In the genomic region with DNA sequence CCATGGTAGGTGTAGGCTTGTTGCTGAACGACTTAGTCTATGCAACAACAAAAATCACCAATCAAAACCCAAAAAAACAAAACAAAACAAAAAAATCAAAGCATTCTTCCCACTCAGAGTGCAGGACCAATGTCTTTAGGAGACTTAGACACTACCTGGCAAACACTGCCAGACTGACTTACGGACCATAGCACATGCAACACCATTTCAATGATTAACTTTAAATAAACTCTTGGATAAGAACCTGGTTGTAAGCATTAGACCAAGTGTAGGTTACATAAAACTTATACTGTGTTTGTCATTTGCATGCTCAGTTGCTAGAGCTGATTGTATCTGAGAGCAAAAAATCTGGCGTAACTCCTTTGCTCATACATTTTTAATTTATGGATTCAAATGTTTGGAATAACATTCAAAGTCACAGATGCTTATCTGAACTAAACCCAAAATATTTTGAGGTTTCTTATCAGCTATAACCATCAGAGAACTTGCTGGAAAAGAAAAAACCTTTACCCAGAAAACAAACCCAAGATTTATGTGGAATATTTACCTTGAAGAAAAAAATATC, we compare ENCODE assay signal across 20 mouse cellular contexts.
A peak's percentile ranks its signal among the peaks of the same experiment; 100 is the strongest.
DNase-seq lines count a peak whose midpoint lies in the region; ATAC-seq and TF ChIP-seq lines count a peak whose summit lies in the region.
"Had no signal": no experiment of that assay in that cellular context is flagged by ENCODE, and none has a peak within 500 bp of the region (broad histone marks: within the 10 kb centered on the region; RNA-seq: fewer than 3 reads in every experiment).

No protein-coding gene starts in this region.

- no peak for ATAC-seq in midbrain, embryonic 11.5 days (ENCODE audit: low FRiP score)
- no peak for ATAC-seq in midbrain, embryonic 14.5 days (ENCODE audit: low FRiP score, low TSS enrichment)
- ATAC-seq: activated CD4-positive, CD25-positive, alpha-beta regulatory T cell, adult 4 months; forebrain, embryonic 15.5 days; Patski had no signal

- no peak for TF ChIP-seq CTCF in kidney, adult 2 months (conservative IDR thresholded peaks at IDR 0.05; ENCODE audit: insufficient read depth, insufficient read length, low read depth, low read length)

- H3K36me3 ChIP-seq in kidney, adult 2 months (ENCODE audit: control insufficient read depth, insufficient read depth, low read length) = no peaks in the 10 kb centered on the region
- no peaks in the 10 kb centered on the region for H3K36me3 ChIP-seq in midbrain, embryonic 11.5 days (ENCODE audit: control insufficient read depth, insufficient read depth, low read length)
- H3K36me3 ChIP-seq in midbrain, embryonic 14.5 days (ENCODE audit: control insufficient read depth, insufficient read depth, low read length) = no peaks in the 10 kb centered on the region
- H3K36me3 ChIP-seq: embryonic facial prominence, embryonic 15.5 days; forebrain, embryonic 15.5 days; heart, embryonic 13.5 days; hindbrain, embryonic 12.5 days had no signal

- H3K27ac ChIP-seq in kidney, adult 2 months (ENCODE audit: insufficient read depth, low read depth, low read length) = peak overlapping the region; percentile 46; the same call in 1 of the 2 replicates
- H3K27ac ChIP-seq in midbrain, embryonic 11.5 days (ENCODE audit: low read depth, low read length) = no peak overlapping the region
- no peak overlapping the region for H3K27ac ChIP-seq in midbrain, embryonic 14.5 days (replicated peaks; ENCODE audit: low read depth, low read length)
- H3K27ac ChIP-seq: forebrain, embryonic 15.5 days; heart, embryonic 13.5 days; hindbrain, embryonic 12.5 days had no signal

- intact Hi-C loops in heart, postnatal 14 days (cut with DNase I) = no loop called here

- peak; percentile 33 for DNase-seq in kidney, adult 2 months
- no peak for DNase-seq in kidney, postnatal 14 days
- peak; percentile 2 to 10 for DNase-seq in kidney, postnatal 36 days
- no peak for DNase-seq in kidney, adult 11 months
- DNase-seq in midbrain, embryonic 11.5 days (ENCODE audit: low spot score, missing footprints) = peak; percentile 54
- no peak for DNase-seq in midbrain, embryonic 14.5 days
- no peak for DNase-seq in heart, postnatal 14 days
- DNase-seq: adrenal gland, postnatal 14 days; cerebellum, adult 11-12 months; cerebellum, adult 9-10 months; cerebellum, postnatal 25 days; gastrocnemius, postnatal 36 days; heart, adult 11 months; heart, postnatal 4 days had no signal

- no peak overlapping the region for H3K4me2 ChIP-seq in midbrain, embryonic 11.5 days
- H3K4me2 ChIP-seq in midbrain, embryonic 14.5 days (ENCODE audit: low read length) = no peak overlapping the region
- H3K4me2 ChIP-seq: embryonic facial prominence, embryonic 15.5 days; forebrain, embryonic 15.5 days; heart, embryonic 13.5 days; hindbrain, embryonic 12.5 days had no signal

- H3K27me3 ChIP-seq in kidney, adult 2 months (replicated peaks; ENCODE audit: control insufficient read depth, insufficient read depth, low read length) = no peaks in the 10 kb centered on the region
- no peaks in the 10 kb centered on the region for H3K27me3 ChIP-seq in midbrain, embryonic 11.5 days (ENCODE audit: control insufficient read depth, insufficient read depth, low read length)
- H3K27me3 ChIP-seq in midbrain, embryonic 14.5 days (ENCODE audit: control insufficient read depth, insufficient read depth, low read length) = no peaks in the 10 kb centered on the region
- H3K27me3 ChIP-seq: embryonic facial prominence, embryonic 15.5 days; forebrain, embryonic 15.5 days; heart, embryonic 13.5 days; hindbrain, embryonic 12.5 days; Patski had no signal

- WGBS in kidney, adult 2 months = 38% methylated on average over 3 of the region's 3 CpGs
- WGBS in midbrain, embryonic 11.5 days = 82% methylated on average over 3 of the region's 3 CpGs
- WGBS in midbrain, embryonic 14.5 days = 84% methylated on average over 3 of the region's 3 CpGs

- H3K4me1 ChIP-seq in kidney, adult 2 months (ENCODE audit: control insufficient read depth, insufficient read depth, low read length) = no peaks in the 10 kb centered on the region
- no peaks in the 10 kb centered on the region for H3K4me1 ChIP-seq in midbrain, embryonic 11.5 days (ENCODE audit: control insufficient read depth, insufficient read depth, low read length)
- no peaks in the 10 kb centered on the region for H3K4me1 ChIP-seq in midbrain, embryonic 14.5 days (ENCODE audit: control insufficient read depth, insufficient read depth, low read length)
- H3K4me1 ChIP-seq: embryonic facial prominence, embryonic 15.5 days; forebrain, embryonic 15.5 days; heart, embryonic 13.5 days; hindbrain, embryonic 12.5 days had no signal

- TF ChIP-seq POLR2A in kidney, adult 2 months (IDR thresholded peaks at IDR 0.05; ENCODE audit: low read depth, low read length) = no peak

- no peaks in the 10 kb centered on the region for H3K9me3 ChIP-seq in midbrain, embryonic 11.5 days (ENCODE audit: control insufficient read depth, low read length)
- H3K9me3 ChIP-seq in midbrain, embryonic 14.5 days (ENCODE audit: control insufficient read depth, low read length) = no peaks in the 10 kb centered on the region
- H3K9me3 ChIP-seq: embryonic facial prominence, embryonic 15.5 days; forebrain, embryonic 15.5 days; heart, embryonic 13.5 days; hindbrain, embryonic 12.5 days had no signal

- no peak overlapping the region for H3K4me3 ChIP-seq in kidney, adult 2 months (ENCODE audit: insufficient read depth, low read depth, low read length)
- no peak overlapping the region for H3K4me3 ChIP-seq in midbrain, embryonic 11.5 days (ENCODE audit: low read depth, low read length)
- H3K4me3 ChIP-seq in midbrain, embryonic 14.5 days (replicated peaks; ENCODE audit: low read depth, low read length) = no peak overlapping the region
- H3K4me3 ChIP-seq: embryonic facial prominence, embryonic 15.5 days; forebrain, embryonic 15.5 days; heart, embryonic 13.5 days; hindbrain, embryonic 12.5 days had no signal

- H3K9ac ChIP-seq in midbrain, embryonic 11.5 days (ENCODE audit: low read length) = no peak overlapping the region
- no peak overlapping the region for H3K9ac ChIP-seq in midbrain, embryonic 14.5 days (replicated peaks; ENCODE audit: low read length)
- H3K9ac ChIP-seq: embryonic facial prominence, embryonic 15.5 days; forebrain, embryonic 15.5 days; heart, embryonic 13.5 days; hindbrain, embryonic 12.5 days had no signal

Comparison
In these comparisons a context has a peak if more than half of its experiments do, and no peak if none do; other contexts are left out.
1. DNase-seq: peak in kidney, adult 2 months (single experiment), kidney, postnatal 36 days (2 of 2) and midbrain, embryonic 11.5 days (single experiment); none in kidney, postnatal 14 days (single experiment), kidney, adult 11 months (single experiment), midbrain, embryonic 14.5 days (single experiment) and heart, postnatal 14 days (0 of 2).